Mouse (Mus musculus): ENCODE measurements around the gene Hand1.

Hand1 gene

DNA sequence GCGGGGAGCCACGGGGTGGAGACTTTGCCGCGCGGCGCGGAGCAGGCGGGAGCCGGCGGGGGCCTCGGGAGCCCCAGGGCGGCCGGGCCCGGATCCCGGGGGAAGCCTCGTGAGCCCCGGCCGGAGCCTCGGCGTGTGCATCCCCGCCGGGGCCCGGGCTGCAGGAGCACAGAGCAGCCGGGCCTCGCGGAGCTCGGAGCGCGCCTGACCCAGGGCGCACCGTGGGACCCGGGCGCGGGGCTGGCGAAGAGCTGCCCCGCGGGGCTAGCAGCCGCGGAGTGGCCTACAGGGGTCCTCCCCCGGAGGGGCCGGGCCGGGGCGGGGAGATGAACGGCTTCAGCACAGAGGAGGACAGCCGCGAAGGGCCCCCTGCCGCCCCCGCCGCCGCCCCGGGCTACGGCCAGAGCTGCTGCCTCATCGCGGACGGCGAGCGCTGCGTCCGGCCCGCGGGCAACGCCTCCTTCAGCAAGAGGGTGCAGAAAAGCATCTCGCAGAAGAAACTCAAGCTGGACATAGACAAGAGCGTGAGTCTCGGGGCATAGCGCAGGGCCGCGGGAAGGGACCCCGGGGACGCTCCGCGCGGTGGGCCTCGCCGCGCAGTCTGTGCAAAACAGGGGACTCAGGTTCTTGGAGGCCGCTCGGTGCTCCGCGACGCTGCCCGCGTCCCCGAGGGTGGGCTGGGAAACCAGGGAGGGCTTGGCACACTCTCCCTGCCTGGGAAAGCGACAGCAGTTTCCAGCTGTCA, 30.7 kb downstream of the Hand1 start:
- no peak for DNase-seq (ENCODE audit: low read depth, low spot score)

DNA sequence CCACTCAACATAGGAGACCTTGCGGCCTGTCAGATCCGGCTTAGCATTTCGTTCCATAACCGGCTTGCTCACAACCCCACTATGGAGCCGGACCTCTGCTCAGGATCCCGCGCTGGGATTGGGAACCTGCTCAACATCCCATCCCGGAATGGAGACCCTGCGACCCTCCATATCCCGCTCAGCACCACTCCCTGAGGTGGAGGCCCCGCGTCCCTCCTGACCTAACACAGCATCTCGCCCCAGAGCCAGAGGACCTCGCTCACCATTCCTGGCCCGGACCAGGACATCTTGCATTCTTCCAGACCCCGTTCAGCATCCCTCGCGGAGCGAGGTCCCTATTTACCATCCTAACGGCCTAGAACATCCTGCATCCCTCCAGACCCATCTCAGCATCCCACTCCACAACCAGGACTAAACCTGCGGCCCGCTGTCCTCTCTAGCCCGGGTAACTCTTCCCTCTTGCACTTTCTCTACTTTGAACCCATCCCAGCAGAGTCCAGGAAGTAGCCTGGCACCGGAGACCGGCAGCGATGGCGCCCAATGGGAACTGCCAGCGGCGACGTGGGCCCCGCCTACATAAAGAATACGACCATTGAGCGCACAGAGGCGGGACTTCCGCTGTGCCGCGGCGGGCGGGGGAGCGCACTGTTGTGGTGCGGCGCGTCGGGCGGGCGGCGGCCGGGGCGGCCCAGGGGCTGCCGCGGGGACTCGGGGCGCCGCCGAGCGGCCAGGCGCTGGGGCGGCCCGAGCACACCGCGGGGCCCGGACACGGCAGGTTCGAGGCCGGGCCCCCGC, 31.4 kb downstream of the Hand1 start, which contains the start of gene Sap30l:
TSS of gene Sap30l (plus strand) at position 667 of the 795 bp plus-strand sequence.
- peak; percentile 83 for DNase-seq (ENCODE audit: low read depth, low spot score)

DNA sequence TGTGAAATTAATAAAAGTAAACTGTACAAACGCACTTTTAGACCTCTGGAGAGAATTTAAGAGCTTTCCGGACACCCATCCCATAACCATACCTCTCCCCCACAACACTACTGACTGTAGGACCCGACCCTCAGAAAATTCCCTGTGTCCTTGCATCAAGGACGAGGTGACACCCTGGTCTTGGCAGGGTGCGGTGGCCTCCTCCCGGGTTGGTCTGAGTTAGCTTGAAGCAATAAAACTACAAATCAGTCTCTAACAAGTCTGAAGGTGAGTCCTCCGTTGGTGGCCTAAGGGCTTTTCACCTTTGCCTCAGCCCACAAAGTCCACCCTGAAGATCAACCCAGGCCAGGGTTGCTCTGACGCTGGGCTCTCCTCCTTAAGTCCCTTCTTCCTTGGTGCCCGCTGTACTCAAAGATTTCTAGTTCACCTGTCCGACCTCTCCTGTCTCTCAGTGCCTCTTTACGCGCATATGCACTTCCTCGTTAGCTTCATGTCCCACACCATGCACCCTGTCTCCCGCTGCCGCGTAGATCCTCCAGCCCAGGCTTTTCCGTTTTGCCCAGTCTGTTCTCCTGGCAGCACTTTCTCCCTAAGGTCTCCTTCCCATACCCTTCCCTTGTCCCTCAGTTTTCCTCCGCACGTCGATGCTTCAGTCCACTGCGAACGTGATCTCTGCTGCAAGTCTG, 32.2 kb downstream of the Hand1 start:
- no peak for DNase-seq (ENCODE audit: low read depth, low spot score)

GRCm38 (mm10) chr11:57799456-57799855, 33.2 kb downstream of the Hand1 start:
- DNase-seq (ENCODE audit: low read depth, low spot score) = no peak

- no peak for DNase-seq (ENCODE audit: low read depth, low spot score)
Observed at GRCm38 (mm10) chr11:57797828-57798227, 34.8 kb downstream of the Hand1 start.

GRCm38 (mm10) chr11:57795086-57795485, 37.5 kb downstream of the Hand1 start:
- no peak for DNase-seq (ENCODE audit: low read depth, low spot score)

DNA sequence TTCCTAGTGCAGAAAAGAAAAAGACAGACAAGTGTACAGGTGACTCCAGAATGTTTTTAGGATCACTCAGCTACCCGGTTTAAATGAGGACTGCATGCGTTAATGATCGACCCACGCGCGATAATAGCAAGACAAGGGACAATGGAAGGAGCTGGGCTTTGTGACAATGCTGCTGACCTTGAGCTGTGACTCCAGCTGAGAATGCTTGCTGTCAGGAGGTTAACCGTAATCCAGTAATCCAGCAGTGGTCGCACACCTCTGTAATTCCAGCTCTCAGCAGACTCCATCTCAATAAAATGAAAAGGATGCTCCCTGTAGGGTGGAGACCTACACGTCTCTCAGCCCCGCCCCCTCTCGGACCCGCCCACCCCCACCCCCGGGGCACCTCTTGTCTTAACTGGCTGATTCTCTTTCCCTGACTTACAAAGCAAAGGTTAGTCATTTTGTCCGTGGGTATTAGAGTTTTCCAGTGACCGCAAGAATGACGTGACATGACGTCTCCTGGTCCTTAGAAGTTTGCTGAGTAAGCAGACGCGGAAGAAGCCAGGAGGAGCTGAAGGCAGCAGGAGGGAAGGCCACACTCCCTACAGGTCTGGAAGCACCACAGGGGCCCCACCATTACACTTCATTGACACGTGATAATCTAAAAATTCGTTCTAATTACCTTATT, 41.6 kb downstream of the Hand1 start:
- no peak for DNase-seq (ENCODE audit: low read depth, low spot score)

DNA sequence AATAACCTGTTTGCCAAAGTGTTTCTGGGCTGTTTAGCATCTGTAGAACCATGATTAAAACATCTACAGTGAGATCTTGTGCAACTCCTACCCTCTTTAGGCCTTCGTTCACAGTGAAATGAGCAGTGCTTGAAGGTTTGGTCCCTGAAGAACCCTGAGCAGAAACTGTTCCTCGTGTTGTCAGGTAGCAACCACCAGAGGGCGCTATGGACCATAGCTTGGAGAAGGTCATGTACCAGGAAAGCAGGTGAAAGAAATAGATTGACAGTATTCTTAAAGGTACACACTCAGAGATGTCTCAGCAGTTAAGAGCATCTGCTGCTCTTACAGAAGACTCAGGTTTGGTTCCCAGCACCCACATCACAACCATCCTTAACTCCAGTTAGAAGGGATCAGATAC, 44.7 kb downstream of the Hand1 start:
- no peak for DNase-seq (ENCODE audit: low read depth, low spot score)

- DNase-seq (ENCODE audit: low read depth, low spot score) = no peak
Observed at GRCm38 (mm10) chr11:57786616-57787418, 45.8 kb downstream of the Hand1 start.

DNA sequence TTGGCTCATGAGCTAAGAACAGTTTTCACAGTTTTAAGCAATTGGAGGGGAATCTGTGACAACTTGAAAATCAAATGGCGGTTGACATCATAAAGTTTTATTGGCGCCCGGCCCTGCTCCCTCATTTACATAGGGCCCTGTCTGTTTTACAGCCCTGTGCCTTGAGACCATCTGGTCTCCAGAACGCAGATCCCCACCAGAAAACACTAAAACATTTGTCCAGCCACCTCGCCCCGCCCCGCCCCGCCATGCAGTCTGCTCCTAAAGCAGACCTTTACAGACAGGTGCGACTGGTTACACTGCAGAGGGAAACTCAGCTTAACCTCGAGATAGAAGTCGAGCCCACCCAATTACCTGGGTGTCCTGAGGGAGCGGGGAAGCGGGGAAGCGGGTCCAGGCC, 52.8 kb downstream of the Hand1 start:
- DNase-seq (ENCODE audit: low read depth, low spot score) = no peak

All from brain, embryonic 18.5 days (tissue).